Mouse (Mus musculus) myocyte (in vitro differentiated cells): ENCODE measurements around the gene Cux1.

Source experiments
- MAX ChIP-seq: IDR thresholded peaks from one replicate; pipeline ENCODE4 v1.6.1; 2011; ENCODE audit warnings: low read depth, mild to moderate bottlenecking, control low read depth
- POLR2A ChIP-seq: IDR thresholded peaks from one replicate; pipeline ENCODE4 v1.6.1; 2011; ENCODE audit warnings: low read depth, mild to moderate bottlenecking, control low read depth, moderate library complexity; ENCODE audit not compliant: insufficient read length

DNA sequence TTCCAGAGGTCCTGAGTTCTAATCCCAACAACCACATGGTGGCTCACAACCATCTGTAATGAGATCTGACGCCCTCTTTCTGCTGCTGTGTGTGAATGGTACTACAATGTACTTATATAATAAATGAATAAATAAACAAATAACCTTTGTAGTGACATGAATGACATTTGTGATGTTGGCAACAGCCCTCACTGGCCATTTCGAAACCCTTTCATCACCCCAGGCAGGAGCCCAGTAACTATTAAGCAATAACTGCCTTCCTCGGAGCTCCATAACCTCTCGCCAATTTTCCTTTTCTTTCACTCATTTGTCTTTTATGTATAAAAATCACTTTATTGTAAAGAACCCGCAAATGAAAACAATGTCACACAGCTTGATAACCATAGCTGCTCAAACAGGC is 353.6 kb downstream of the Cux1 start:
- TF ChIP-seq POLR2A (no peak), MAX (no peak)
